Mouse (Mus musculus): Measurements from ENCODE around the gene Ctnnbip1. TPM values are rescaled to one million over a fixed set of nuclear protein-coding genes. Genes with fewer than 3 reads are reported as not detected.

Gene Ctnnbip1
- polyA plus RNA-seq, 1 experiment from 2014 or later = 59.7 TPM

DNA sequence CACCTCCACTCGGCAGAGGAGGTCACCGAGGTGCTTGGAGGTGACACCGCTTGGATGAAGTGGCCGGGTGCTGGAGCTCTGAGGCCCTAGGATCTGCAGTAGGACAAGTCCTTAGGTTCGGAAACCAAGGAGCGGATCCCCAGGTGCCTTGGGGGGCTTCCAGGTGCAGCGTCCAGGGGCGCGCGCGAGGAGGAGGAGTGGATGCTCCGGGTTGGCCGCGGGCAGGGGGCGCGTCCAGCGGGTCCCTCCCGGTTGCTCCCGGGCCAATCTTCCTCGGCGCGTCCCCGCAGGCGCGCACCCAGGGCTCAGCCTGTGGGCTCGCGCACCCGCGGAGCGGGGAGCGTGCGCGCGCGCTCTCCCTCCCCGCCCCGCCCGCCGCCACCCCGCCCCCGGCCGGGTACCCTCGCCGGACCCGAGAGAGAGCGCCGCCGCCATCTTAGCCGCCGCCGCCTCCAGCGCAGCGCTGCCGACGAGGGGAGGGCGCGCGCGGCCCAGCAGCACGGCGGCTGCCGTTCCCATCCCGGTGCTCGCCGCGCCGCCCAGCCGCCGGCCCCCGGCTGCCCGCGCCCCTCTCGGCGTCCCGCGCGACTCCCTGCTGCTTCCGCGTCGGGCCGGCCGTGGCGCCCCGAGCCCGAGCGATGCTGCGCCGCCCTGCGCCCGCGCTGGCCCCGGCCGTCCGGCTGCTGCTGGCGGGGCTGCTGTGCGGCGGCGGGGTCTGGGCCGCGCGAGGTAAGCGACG lies 68.2 kb downstream of the Ctnnbip1 start, which contains the start of gene Clstn1:
Gene Clstn1, plus strand, starts transcription at position 425 of the 739 bp plus-strand sequence.
- Histone ChIP-seq H3K27ac (ENCODE audit: low read length) (no peak within 1 kb of the TSS), H3K4me2 (ENCODE audit: low read depth, low read length) (peak within 1 kb of the TSS; percentile 98), H3K9me3 (ENCODE audit: control insufficient read depth, low read length) (no peaks in the 10 kb centered on the region), H3K36me3 (ENCODE audit: control insufficient read depth, insufficient read depth, low read length) (no peaks in the 10 kb centered on the region), H3K4me1 (replicated peaks; ENCODE audit: control insufficient read depth, insufficient read depth, low read length) (peaks cover 11% of the 10 kb centered on the region), H3K27me3 (ENCODE audit: control insufficient read depth, insufficient read depth, low read depth, low read length) (peaks cover 18% of the 10 kb centered on the region), H3K9ac (ENCODE audit: low read length) (peak within 1 kb of the TSS; percentile 87), H3K4me3 (ENCODE audit: low read length) (peak within 1 kb of the TSS; percentile 86)
- WGBS = under 1% methylated on average over 58 of the region's 103 CpGs
- ATAC-seq (ENCODE audit: low read depth) = peak; percentile 85

DNA sequence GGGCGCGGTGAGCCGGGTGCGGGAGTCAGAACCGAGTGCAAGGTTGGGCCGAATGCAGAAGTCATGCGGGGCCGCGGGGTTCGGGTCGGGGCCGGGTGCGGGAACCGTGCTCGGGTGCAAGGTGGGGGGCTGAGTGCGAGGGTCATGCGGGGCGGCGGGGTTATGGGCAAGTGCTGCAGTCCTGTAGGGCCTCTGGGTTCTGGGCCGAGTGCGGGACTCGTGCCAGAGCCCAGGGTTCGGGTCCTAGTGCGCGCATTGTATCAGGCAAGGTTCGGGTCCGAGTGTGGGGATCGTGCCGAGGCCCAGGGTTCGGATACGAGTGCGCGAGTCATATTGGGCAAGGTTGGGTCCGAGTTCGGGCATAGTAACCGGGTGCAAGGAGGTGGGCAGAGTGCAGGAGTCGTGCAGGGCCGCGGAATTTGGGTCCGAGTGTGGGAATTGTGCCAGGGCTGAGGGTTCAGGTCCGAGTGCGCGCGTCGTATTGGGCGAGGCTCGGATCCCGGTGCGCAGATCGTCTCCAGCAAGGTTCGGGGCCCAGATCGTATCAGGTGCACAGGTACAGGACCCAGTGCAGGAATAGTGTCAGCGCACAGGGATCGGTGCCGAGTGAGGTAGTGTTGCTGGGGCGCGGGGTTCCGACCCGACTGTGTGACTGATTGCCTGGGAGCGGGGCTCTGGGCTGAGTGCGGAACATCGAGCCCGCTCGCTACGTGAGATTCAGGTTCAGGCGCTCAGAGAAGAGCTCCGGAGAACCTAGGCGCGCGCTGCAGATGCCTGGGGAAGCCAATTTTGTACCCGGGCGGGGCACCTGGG lies 69.0 kb downstream of the Ctnnbip1 start:
- H3K9me3 ChIP-seq (ENCODE audit: control insufficient read depth, low read length) = no peaks in the 10 kb centered on the region
- under 1% methylated on average over 72 of the region's 72 CpGs for WGBS
- H3K9ac ChIP-seq (ENCODE audit: low read length) = peak overlapping the region; percentile 87
- H3K27ac ChIP-seq (ENCODE audit: low read length) = no peak overlapping the region
- H3K36me3 ChIP-seq (ENCODE audit: control insufficient read depth, insufficient read depth, low read length) = no peaks in the 10 kb centered on the region
- peak overlapping the region; percentile 86 for H3K4me3 ChIP-seq (ENCODE audit: low read length)
- peak overlapping the region; percentile 98 for H3K4me2 ChIP-seq (ENCODE audit: low read depth, low read length)
- peak; percentile 55 for ATAC-seq (ENCODE audit: low read depth)
- H3K4me1 ChIP-seq (replicated peaks; ENCODE audit: control insufficient read depth, insufficient read depth, low read length) = peaks cover 11% of the 10 kb centered on the region
- H3K27me3 ChIP-seq (ENCODE audit: control insufficient read depth, insufficient read depth, low read depth, low read length) = peaks cover 18% of the 10 kb centered on the region

DNA sequence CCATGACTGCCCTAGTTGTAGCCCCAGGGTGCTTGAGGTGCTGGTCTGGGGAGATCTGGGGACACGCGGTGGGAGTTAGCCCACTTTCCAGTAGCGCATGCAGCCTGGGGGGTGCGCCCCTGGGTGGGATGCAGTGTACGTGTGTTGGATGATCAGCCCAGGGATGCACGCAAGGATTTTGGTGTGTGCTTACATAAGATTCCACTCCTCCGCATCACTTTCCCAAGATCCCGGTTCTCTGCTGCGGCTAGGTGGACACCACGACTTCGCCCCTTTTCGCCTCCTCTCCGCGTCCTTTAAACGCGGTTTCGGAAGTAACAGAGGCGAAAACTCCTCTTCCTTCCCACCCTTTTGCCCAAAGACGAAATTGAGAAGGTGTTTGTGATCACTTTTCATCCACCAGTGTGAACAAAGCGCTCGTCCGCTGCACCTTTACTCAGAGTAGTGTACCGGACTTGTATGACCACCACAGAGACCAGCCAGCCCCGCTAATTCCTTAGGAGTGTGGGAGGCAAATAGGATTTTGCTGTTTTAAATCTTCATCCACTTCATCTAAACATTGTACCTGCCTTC lies 69.6 kb downstream of the Ctnnbip1 start:
- peak; percentile 9; the same call in 1 of the 2 replicates for ATAC-seq (ENCODE audit: low read depth)
- H3K9ac ChIP-seq (ENCODE audit: low read length) = peak overlapping the region; percentile 87
- H3K9me3 ChIP-seq (ENCODE audit: control insufficient read depth, low read length) = no peaks in the 10 kb centered on the region
- H3K27me3 ChIP-seq (ENCODE audit: control insufficient read depth, insufficient read depth, low read depth, low read length) = peaks cover 18% of the 10 kb centered on the region
- no peaks in the 10 kb centered on the region for H3K36me3 ChIP-seq (ENCODE audit: control insufficient read depth, insufficient read depth, low read length)
- H3K27ac ChIP-seq (ENCODE audit: low read length) = no peak overlapping the region
- peaks cover 11% of the 10 kb centered on the region for H3K4me1 ChIP-seq (replicated peaks; ENCODE audit: control insufficient read depth, insufficient read depth, low read length)
- peak overlapping the region; percentile 86 for H3K4me3 ChIP-seq (ENCODE audit: low read length)
- WGBS = 3% methylated on average over 24 of the region's 24 CpGs
- peak overlapping the region; percentile 98 for H3K4me2 ChIP-seq (ENCODE audit: low read depth, low read length)

DNA sequence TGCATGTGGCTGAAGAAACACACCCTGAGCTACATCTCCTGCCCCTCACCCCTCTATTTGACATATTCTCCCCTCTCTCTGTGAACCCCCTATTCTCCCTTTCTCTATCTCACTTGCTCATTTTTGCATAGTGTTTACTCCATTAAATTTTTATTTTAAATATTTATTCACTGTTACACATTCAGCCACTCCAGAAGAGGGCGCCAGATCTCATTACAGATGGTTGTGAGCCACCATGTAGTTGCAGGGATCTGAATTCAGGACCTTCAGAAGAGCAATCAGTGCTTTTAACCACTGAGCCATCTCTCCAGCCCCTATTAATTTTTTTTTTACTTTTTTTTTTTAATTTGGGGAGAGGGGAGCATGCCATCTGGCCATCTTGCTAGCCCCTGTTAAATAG lies 72.2 kb downstream of the Ctnnbip1 start:
- H3K27me3 ChIP-seq (ENCODE audit: control insufficient read depth, insufficient read depth, low read depth, low read length) = peaks cover 15% of the 10 kb centered on the region
- no peak overlapping the region for H3K9ac ChIP-seq (ENCODE audit: low read length)
- no peaks in the 10 kb centered on the region for H3K9me3 ChIP-seq (ENCODE audit: control insufficient read depth, low read length)
- no peak for ATAC-seq (ENCODE audit: low read depth)
- 70% methylated on average over 1 of the region's 1 CpGs for WGBS
- no peaks in the 10 kb centered on the region for H3K36me3 ChIP-seq (ENCODE audit: control insufficient read depth, insufficient read depth, low read length)
- no peak overlapping the region for H3K4me2 ChIP-seq (ENCODE audit: low read depth, low read length)
- H3K4me3 ChIP-seq (ENCODE audit: low read length) = no peak overlapping the region
- peaks cover 11% of the 10 kb centered on the region for H3K4me1 ChIP-seq (replicated peaks; ENCODE audit: control insufficient read depth, insufficient read depth, low read length)
- no peak overlapping the region for H3K27ac ChIP-seq (ENCODE audit: low read length)

DNA sequence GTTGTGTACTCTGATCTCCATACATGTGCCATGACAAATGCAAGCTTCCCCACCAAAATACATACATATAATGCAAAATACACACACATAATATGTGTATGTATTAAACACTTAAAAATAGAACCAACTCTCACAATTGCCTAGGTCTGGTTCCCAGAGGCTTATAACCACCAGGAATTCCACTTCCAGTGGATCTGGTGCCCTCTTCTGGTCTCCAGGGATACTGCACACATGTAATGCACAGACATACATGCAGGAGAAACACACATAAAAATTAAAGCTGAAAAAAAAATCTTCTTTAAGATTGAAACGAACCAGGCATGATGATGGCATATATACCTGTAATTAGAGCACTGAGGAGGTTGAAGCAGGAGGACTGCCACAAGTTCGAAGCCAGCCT lies 73.5 kb downstream of the Ctnnbip1 start:
- Histone ChIP-seq H3K4me1 (replicated peaks; ENCODE audit: control insufficient read depth, insufficient read depth, low read length) (peaks cover 11% of the 10 kb centered on the region), H3K4me3 (ENCODE audit: low read length) (no peak overlapping the region), H3K9ac (ENCODE audit: low read length) (no peak overlapping the region), H3K4me2 (ENCODE audit: low read depth, low read length) (no peak overlapping the region), H3K9me3 (ENCODE audit: control insufficient read depth, low read length) (no peaks in the 10 kb centered on the region), H3K27ac (ENCODE audit: low read length) (no peak overlapping the region), H3K27me3 (ENCODE audit: control insufficient read depth, insufficient read depth, low read depth, low read length) (peaks cover 13% of the 10 kb centered on the region), H3K36me3 (ENCODE audit: control insufficient read depth, insufficient read depth, low read length) (no peaks in the 10 kb centered on the region)
- 86% methylated on average over 2 of the region's 2 CpGs for WGBS
- ATAC-seq (ENCODE audit: low read depth) = no peak

DNA sequence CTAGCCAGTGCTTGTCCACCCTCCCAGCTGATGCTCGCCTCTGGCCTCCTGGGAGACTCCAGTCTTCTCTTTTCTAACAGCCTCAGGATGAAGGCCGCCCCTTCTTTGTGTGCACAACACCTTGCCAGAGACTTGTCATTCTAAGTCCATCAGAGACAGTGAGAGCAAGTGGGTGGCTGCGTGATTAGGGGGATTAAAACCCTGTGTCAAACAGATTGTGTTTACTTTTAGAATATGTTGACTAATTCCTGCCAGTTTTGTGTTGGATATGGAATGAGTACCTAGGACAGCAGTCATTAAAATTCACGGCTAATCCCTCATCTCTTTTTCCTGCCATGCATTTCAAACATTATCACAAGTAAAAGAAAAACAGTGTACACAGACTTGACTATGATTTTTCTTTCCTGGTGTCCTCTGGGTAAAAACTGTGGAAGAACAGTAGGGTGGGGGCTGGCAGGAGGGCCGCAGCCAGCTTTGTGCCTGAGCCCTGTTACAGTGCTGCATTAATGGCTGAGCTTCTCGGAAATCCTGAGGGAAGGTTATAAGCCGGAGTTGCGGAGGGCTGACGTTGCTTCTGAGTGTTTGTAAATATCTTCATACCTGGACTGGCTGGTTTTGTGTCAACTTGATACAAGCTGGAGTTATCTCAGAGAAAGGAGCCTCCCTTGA lies 77.0 kb downstream of the Ctnnbip1 start:
- Histone ChIP-seq H3K4me3 (ENCODE audit: low read length) (no peak overlapping the region), H3K4me1 (replicated peaks; ENCODE audit: control insufficient read depth, insufficient read depth, low read length) (no peaks in the 10 kb centered on the region; the same call in 1 of the 2 replicates), H3K36me3 (ENCODE audit: control insufficient read depth, insufficient read depth, low read length) (no peaks in the 10 kb centered on the region), H3K27ac (ENCODE audit: low read length) (no peak overlapping the region), H3K27me3 (ENCODE audit: control insufficient read depth, insufficient read depth, low read depth, low read length) (no peaks in the 10 kb centered on the region), H3K9ac (ENCODE audit: low read length) (no peak overlapping the region), H3K4me2 (ENCODE audit: low read depth, low read length) (no peak overlapping the region), H3K9me3 (ENCODE audit: control insufficient read depth, low read length) (no peaks in the 10 kb centered on the region)
- no peak for ATAC-seq (ENCODE audit: low read depth)
- WGBS = 71% methylated on average over 9 of the region's 9 CpGs

DNA sequence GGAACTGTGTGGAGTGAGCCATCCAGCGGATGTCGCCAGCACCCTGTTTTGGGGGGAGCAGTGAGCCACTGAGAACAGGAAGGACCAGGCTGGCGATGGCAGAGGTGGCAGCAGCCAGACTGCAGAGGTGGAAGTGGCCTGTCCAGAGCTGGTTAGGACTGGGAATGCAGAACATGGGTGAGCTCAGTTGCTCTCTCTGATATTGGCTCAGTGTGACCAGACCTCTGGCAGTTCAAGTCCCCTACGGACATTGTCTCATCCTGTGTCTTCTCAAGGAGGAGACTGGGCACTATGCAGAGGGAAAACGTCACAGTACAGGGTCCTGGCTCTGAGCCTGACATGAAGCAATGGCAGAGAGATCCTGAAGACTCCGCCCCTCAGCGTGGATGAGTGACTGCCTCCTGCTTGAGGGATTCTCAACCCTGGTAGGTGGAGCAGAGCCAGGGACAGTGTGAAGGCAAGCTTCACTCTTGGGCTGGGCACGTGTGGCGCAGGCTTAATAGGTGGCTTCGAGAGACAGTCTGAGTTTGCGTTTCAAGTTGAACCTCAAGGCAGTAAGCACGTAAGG lies 79.7 kb downstream of the Ctnnbip1 start:
- ATAC-seq (ENCODE audit: low read depth) = peak; percentile 46; the same call in 1 of the 2 replicates
- peaks cover 8% of the 10 kb centered on the region for H3K4me1 ChIP-seq (replicated peaks; ENCODE audit: control insufficient read depth, insufficient read depth, low read length)
- H3K4me3 ChIP-seq (ENCODE audit: low read length) = no peak overlapping the region
- H3K9me3 ChIP-seq (ENCODE audit: control insufficient read depth, low read length) = no peaks in the 10 kb centered on the region
- no peak overlapping the region for H3K9ac ChIP-seq (ENCODE audit: low read length)
- no peak overlapping the region for H3K4me2 ChIP-seq (ENCODE audit: low read depth, low read length)
- no peaks in the 10 kb centered on the region for H3K36me3 ChIP-seq (ENCODE audit: control insufficient read depth, insufficient read depth, low read length)
- H3K27ac ChIP-seq (ENCODE audit: low read length) = no peak overlapping the region
- no peaks in the 10 kb centered on the region for H3K27me3 ChIP-seq (ENCODE audit: control insufficient read depth, insufficient read depth, low read depth, low read length)
- WGBS = 69% methylated on average over 12 of the region's 12 CpGs

DNA sequence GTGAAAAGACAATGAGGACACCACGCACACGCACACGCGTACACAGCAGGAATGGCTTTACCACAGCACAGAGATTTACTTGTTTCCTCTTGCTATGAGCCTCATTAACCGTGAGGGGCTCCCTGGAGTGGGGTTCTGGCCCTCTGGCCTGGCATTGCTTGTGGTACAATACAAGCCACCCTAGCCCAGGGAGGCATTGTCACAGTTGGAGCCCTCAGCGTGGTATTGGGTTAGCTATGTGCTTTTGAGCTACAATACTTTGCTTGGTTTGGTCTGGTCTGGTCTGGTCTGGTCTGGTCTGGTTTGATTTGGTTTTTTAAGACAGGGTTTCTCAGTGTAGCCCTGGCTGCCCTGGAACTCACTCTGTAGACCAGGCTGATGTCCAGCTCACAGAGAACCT lies 81.5 kb downstream of the Ctnnbip1 start:
- ATAC-seq (ENCODE audit: low read depth) = no peak
- Histone ChIP-seq H3K36me3 (ENCODE audit: control insufficient read depth, insufficient read depth, low read length) (no peaks in the 10 kb centered on the region), H3K4me3 (ENCODE audit: low read length) (no peak overlapping the region), H3K9ac (ENCODE audit: low read length) (no peak overlapping the region), H3K4me1 (replicated peaks; ENCODE audit: control insufficient read depth, insufficient read depth, low read length) (peaks cover 8% of the 10 kb centered on the region), H3K9me3 (ENCODE audit: control insufficient read depth, low read length) (no peaks in the 10 kb centered on the region), H3K4me2 (ENCODE audit: low read depth, low read length) (no peak overlapping the region), H3K27ac (ENCODE audit: low read length) (no peak overlapping the region), H3K27me3 (ENCODE audit: control insufficient read depth, insufficient read depth, low read depth, low read length) (no peaks in the 10 kb centered on the region)
- WGBS = 92% methylated on average over 6 of the region's 6 CpGs
